Mouse (Mus musculus) liver, embryonic 14.5 days (tissue): Measurements from ENCODE around the gene Gm9508.

Source experiments
- CTCF ChIP-seq: IDR thresholded peaks from 2 replicates; pipeline ENCODE4 v1.5.1; 2016; ENCODE audit warnings: antibody characterized with exemption, low read depth, control low read depth
- EP300 ChIP-seq: IDR thresholded peaks from 2 replicates; pipeline ENCODE4 v1.6.1; 2016; ENCODE audit warnings: antibody characterized with exemption, low read depth

GRCm38 (mm10) chr10:77715507-77715906, 18.5 kb upstream of the Gm9508 start, which contains the start of gene Gm10142:
- TF ChIP-seq CTCF: no peak
- TF ChIP-seq EP300: no peak
